Mouse (Mus musculus) limb, embryonic 10.5 days (tissue): ENCODE data around the gene Kcnj9. TPM values are rescaled to one million over a fixed set of nuclear protein-coding genes. Genes with fewer than 3 reads are reported as not detected.

Experiments
- DNase-seq: peaks from one replicate; pipeline ENCODE4 v3.0.0-alpha.2; 2017; ENCODE audit warnings: low spot score
- H3K27ac ChIP-seq: fragments of 300-500 bp; sonication (generic); 2 replicates; pipeline ENCODE4 v1.5.1; 2016; ENCODE audit warnings: mild to moderate bottlenecking
- H3K27me3 ChIP-seq: fragments of 300-500 bp; sonication (generic); 2 replicates; pipeline ENCODE4 v1.6.1; 2016; ENCODE audit warnings: low read depth, mild to moderate bottlenecking; ENCODE audit not compliant: poor library complexity, severe bottlenecking
- H3K36me3 ChIP-seq: fragments of 300-500 bp; sonication (generic); 2 replicates; pipeline ENCODE4 v1.6.1; 2016; ENCODE audit warnings: mild to moderate bottlenecking, moderate library complexity
- H3K4me1 ChIP-seq: fragments of 300-500 bp; sonication (generic); 2 replicates; pipeline ENCODE4 v1.6.1; 2016
- H3K4me3 ChIP-seq: fragments of 300-500 bp; sonication (generic); 2 replicates; pipeline ENCODE4 v1.5.1; 2016; ENCODE audit warnings: mild to moderate bottlenecking, moderate library complexity
- H3K9me3 ChIP-seq: fragments of 300-500 bp; sonication (generic); replicated peaks from 2 replicates; pipeline ENCODE4 v1.6.1; 2016; ENCODE audit warnings: mild to moderate bottlenecking
- WGBS: fragments of 180-500 bp; shearing (Covaris S2); methylation state at CpG from one replicate; pipeline ENCODE4 v1.1.7; 2016; 5-methylcytosine and 5-hydroxymethylcytosine counted together
- polyA plus RNA-seq: library from polyadenylated mRNA; unstranded; fragments of >200 nt; fragmentation: Nextera tagmentation; extraction: Ambion mirVana; gene quantifications from 2 replicates; pipeline ENCODE4 v1.2.1, GENCODE M21; 2016

Kcnj9 gene
- polyA plus RNA-seq, 1 experiment from 2014 or later: not detected

- WGBS: 80% methylated on average over 7 of the region's 7 CpGs
These were observed 657 bp downstream of the Kcnj9 start for GRCm38 (mm10) chr1:172328461-172328860.

GRCm38 (mm10) chr1:172328041-172328440, 1.1 kb downstream of the Kcnj9 start:
- WGBS: 88% methylated on average over 3 of the region's 3 CpGs
- peaks cover 90% of the 10 kb centered on the region for H3K27me3 ChIP-seq

More at GRCm38 (mm10) chr1:172328461-172328860, 657 bp downstream of the Kcnj9 start:
- no peaks in the 10 kb centered on the region for H3K9me3 ChIP-seq
- H3K4me3 ChIP-seq: no peak overlapping the region
- no peak overlapping the region for H3K27ac ChIP-seq
- peaks cover 90% of the 10 kb centered on the region for H3K27me3 ChIP-seq
- H3K4me1 ChIP-seq: peaks cover 9% of the 10 kb centered on the region
- no peak for DNase-seq
- no peaks in the 10 kb centered on the region for H3K36me3 ChIP-seq

GRCm38 (mm10) chr1:172327206-172328001, 1.7 kb downstream of the Kcnj9 start:
- Histone ChIP-seq H3K4me3 (no peak overlapping the region), H3K9me3 (no peaks in the 10 kb centered on the region), H3K27ac (no peak overlapping the region), H3K36me3 (no peaks in the 10 kb centered on the region), H3K4me1 (peaks cover 9% of the 10 kb centered on the region), H3K27me3 (peaks cover 93% of the 10 kb centered on the region)
- DNase-seq: peak; percentile 26
- 86% methylated on average over 16 of the region's 16 CpGs for WGBS

More at GRCm38 (mm10) chr1:172328041-172328440, 1.1 kb downstream of the Kcnj9 start:
- H3K9me3 ChIP-seq: no peaks in the 10 kb centered on the region
- peaks cover 9% of the 10 kb centered on the region for H3K4me1 ChIP-seq
- no peaks in the 10 kb centered on the region for H3K36me3 ChIP-seq
- no peak overlapping the region for H3K27ac ChIP-seq
- no peak for DNase-seq
- H3K4me3 ChIP-seq: no peak overlapping the region

- Histone ChIP-seq H3K27me3 (peaks cover 98% of the 10 kb centered on the region), H3K27ac (no peak overlapping the region), H3K4me3 (peak overlapping the region; percentile 50), H3K4me1 (peaks cover 9% of the 10 kb centered on the region), H3K9me3 (no peaks in the 10 kb centered on the region), H3K36me3 (no peaks in the 10 kb centered on the region)
- 51% methylated on average over 11 of the region's 11 CpGs for WGBS
- no peak for DNase-seq
These were observed 2.4 kb downstream of the Kcnj9 start for GRCm38 (mm10) chr1:172326684-172327083.

GRCm38 (mm10) chr1:172325680-172326535, 3.2 kb downstream of the Kcnj9 start:
- 19% methylated on average over 94 of the region's 94 CpGs for WGBS
- H3K4me1 ChIP-seq: peaks cover 10% of the 10 kb centered on the region
- peak overlapping the region; percentile 50 for H3K4me3 ChIP-seq
- peak; percentile 79 for DNase-seq
- H3K27ac ChIP-seq: no peak overlapping the region
- no peaks in the 10 kb centered on the region; the same call in 1 of the 2 replicates for H3K36me3 ChIP-seq
- H3K9me3 ChIP-seq: no peaks in the 10 kb centered on the region
- H3K27me3 ChIP-seq: peaks cover 92% of the 10 kb centered on the region

DNA sequence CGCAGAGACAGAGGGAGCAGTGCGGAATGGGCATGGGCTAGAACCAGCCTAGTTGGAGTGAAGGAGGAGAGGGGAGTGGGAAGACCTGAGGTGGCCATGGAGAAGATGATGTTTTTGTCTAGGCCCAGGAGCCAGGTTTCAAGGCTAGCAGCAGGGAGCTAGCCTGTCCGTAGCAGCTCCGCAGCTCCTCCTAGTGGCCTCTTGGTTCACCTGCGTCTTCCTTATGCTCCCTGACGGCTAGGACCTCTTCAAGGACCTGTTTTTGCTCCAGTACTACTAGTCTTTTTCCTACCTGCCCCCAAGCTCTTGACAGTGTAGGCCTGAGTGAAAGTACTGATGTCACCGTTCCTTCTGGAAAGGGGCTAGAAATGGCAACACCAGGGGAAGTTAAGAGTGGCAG, 4.4 kb downstream of the Kcnj9 start:
- peaks cover 80% of the 10 kb centered on the region for H3K27me3 ChIP-seq

GRCm38 (mm10) chr1:172323801-172324359, 5.2 kb downstream of the Kcnj9 start:
- WGBS: 62% methylated on average over 6 of the region's 6 CpGs
- peaks cover 8% of the 10 kb centered on the region; the same call in 1 of the 2 replicates for H3K36me3 ChIP-seq
- no peak overlapping the region for H3K27ac ChIP-seq
- peaks cover 72% of the 10 kb centered on the region for H3K27me3 ChIP-seq
- no peaks in the 10 kb centered on the region for H3K9me3 ChIP-seq
- H3K4me3 ChIP-seq: no peak overlapping the region
- H3K4me1 ChIP-seq: peaks cover 23% of the 10 kb centered on the region
- DNase-seq: no peak

More for the DNA sequence above, 4.4 kb downstream of the Kcnj9 start:
- no peak overlapping the region for H3K27ac ChIP-seq
- H3K36me3 ChIP-seq: peaks cover 3% of the 10 kb centered on the region; the same call in 1 of the 2 replicates
- 9% methylated on average over 7 of the region's 7 CpGs for WGBS
- peak; percentile 81 for DNase-seq
- H3K9me3 ChIP-seq: no peaks in the 10 kb centered on the region
- no peak overlapping the region for H3K4me3 ChIP-seq
- H3K4me1 ChIP-seq: peaks cover 18% of the 10 kb centered on the region

- Histone ChIP-seq H3K9me3 (no peaks in the 10 kb centered on the region), H3K27me3 (peaks cover 71% of the 10 kb centered on the region), H3K27ac (no peak overlapping the region), H3K36me3 (peaks cover 13% of the 10 kb centered on the region), H3K4me1 (peaks cover 26% of the 10 kb centered on the region), H3K4me3 (no peak overlapping the region)
- WGBS: 42% methylated on average over 5 of the region's 5 CpGs
- no peak for DNase-seq
These were observed 5.8 kb downstream of the Kcnj9 start for GRCm38 (mm10) chr1:172323298-172323697.

- WGBS: 49% methylated on average over 13 of the region's 13 CpGs
- Histone ChIP-seq H3K27me3 (peaks cover 65% of the 10 kb centered on the region), H3K4me3 (no peak overlapping the region), H3K9me3 (no peaks in the 10 kb centered on the region), H3K27ac (no peak overlapping the region), H3K4me1 (peaks cover 32% of the 10 kb centered on the region), H3K36me3 (peaks cover 19% of the 10 kb centered on the region)
- no peak for DNase-seq
These were observed 6.4 kb downstream of the Kcnj9 start for GRCm38 (mm10) chr1:172322725-172323124.

GRCm38 (mm10) chr1:172319921-172320411, 9.2 kb downstream of the Kcnj9 start:
- Histone ChIP-seq H3K27me3 (peaks cover 37% of the 10 kb centered on the region), H3K36me3 (peaks cover 34% of the 10 kb centered on the region), H3K4me3 (no peak overlapping the region), H3K27ac (0 out of 2 replicates have a peak overlapping the region, but pooled peaks have one; percentile 17), H3K9me3 (no peaks in the 10 kb centered on the region), H3K4me1 (peaks cover 34% of the 10 kb centered on the region)
- WGBS: 30% methylated on average over 5 of the region's 5 CpGs
- no peak for DNase-seq

GRCm38 (mm10) chr1:172319346-172319745, 9.8 kb downstream of the Kcnj9 start:
- Histone ChIP-seq H3K27me3 (peaks cover 31% of the 10 kb centered on the region), H3K4me1 (peaks cover 34% of the 10 kb centered on the region), H3K36me3 (peaks cover 34% of the 10 kb centered on the region), H3K27ac (no peak overlapping the region), H3K9me3 (no peaks in the 10 kb centered on the region), H3K4me3 (no peak overlapping the region)
- no peak for DNase-seq
- 83% methylated on average over 7 of the region's 7 CpGs for WGBS

- H3K27me3 ChIP-seq: peaks cover 31% of the 10 kb centered on the region
- H3K4me3 ChIP-seq: no peak overlapping the region
- DNase-seq: no peak
- WGBS: 89% methylated on average over 19 of the region's 19 CpGs
- H3K4me1 ChIP-seq: peaks cover 42% of the 10 kb centered on the region
- no peaks in the 10 kb centered on the region for H3K9me3 ChIP-seq
- H3K36me3 ChIP-seq: peaks cover 34% of the 10 kb centered on the region
- 0 out of 2 replicates have a peak overlapping the region, but pooled peaks have one; percentile 7 for H3K27ac ChIP-seq
These were observed 10.6 kb downstream of the Kcnj9 start for GRCm38 (mm10) chr1:172318424-172319035.
